Mouse (Mus musculus): ENCODE measurements around the gene Soga1. TPM values are rescaled to one million over a fixed set of nuclear protein-coding genes. Genes with fewer than 3 reads are reported as not detected.

The Soga1 gene
- total RNA-seq (2021), result 100 to 1,000 TPM; 104 to 108 TPM

DNA sequence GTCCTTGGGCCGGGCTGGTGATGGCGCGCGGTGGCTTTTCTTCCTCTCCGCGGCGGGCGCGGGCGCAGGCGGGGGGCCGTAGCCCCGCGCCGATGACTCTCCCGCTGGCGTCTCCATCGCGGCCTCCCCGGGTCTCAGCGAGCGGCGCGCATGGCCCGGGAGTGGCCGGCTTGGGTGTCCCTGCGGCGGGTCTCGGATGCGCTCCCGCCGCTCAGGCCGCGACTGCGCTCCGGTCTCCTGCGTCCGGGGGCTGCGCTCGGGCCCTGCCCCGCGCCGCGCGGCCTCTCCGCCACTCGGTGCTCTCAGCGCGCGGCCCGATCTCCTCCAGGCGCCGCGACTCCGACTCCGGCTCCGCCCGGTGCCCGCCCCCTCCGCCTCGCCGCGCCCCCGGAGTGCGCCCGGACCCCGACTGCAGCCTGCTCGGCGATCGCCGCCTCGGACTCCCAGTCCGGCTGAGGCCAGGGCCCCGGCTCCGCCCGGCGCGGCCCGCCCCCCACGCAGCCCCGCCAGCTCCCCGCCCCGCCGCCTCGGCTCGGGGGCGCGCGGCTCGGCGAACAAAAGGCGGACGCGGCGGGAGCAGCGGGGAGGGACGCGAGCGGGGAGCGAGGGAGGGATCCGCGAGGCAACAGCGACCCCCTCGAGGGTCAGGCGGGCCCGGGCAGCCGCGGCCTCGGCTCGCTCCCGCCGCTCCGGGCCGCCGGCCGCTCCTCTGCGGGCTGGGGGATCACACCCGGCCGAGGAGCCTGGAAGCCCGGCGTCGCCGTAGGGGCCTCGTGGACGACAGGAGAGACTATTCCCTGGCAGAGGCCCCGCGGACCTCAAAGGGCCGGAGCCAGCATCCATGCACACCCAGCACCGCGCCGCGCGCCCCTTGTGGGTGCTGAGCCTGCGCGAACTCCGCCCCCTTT lies at the start of gene Soga1:
Soga1 (minus strand) TSS at position 462 of the 908 bp plus-strand sequence.
- DNase-seq, result peak; percentile 92
- intact Hi-C loops (cut with DNase I), result no loop called here

DNA sequence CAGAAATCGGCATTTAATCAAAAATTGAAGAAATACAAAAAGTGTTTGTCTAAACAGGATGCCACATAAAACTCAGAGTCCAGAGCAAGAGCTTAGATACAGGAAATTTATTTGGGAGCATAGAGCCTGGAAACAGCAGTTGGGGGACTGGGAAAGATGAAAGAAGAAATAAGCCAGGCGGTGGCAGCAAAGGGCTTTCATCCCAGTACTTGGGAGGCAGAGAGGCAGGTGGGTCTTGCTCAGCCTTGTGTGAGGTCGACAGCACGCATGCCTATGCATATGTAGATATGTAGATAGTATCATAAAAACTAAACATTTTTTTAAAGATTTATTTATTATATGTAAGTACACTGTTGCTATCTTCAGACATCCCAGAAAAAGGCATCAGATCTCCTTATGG lies 49.0 kb upstream of the Soga1 start:
- no peak for DNase-seq
- intact Hi-C loops (cut with DNase I), result no loop called here

DNA sequence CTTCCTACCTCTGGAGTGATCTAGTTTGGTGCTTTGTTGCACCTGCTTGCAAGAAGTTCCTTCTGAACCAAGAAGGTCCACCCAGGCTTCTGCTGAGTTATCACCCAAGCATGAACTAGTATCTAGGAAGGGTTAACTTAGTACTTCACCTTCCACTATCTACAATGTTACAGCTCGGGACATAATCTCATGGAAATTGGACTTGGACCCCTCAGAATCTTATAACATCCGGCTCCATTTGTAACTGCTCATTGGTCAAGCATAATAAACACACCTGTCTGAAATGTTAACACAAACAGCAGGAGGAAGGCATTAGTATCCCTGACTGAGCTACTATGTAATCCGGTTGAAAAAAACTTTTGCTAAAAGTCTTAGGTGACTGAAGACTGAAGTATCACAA lies 48.3 kb upstream of the Soga1 start:
- no peak for DNase-seq
- intact Hi-C loops (cut with DNase I), result no loop called here

DNA sequence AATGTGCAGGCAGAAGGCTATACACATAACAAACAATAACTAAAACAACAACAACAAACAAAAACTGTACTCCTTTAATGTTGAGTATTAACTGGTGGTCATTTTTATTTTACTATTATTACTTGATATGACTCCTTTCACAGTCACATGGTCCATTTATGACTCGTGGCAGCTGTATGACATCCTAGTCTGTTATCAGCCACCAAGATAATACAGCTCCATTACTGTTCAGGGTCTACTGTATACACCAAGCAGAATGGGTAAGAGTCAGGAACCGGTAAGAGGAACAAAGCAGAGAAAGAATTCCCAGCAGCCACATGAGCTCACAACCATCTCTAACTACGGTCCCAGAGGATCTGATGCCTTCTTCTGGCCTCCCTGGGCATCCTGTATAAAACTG lies 46.2 kb upstream of the Soga1 start:
- no peak for DNase-seq
- intact Hi-C loops (cut with DNase I), result no loop called here

DNA sequence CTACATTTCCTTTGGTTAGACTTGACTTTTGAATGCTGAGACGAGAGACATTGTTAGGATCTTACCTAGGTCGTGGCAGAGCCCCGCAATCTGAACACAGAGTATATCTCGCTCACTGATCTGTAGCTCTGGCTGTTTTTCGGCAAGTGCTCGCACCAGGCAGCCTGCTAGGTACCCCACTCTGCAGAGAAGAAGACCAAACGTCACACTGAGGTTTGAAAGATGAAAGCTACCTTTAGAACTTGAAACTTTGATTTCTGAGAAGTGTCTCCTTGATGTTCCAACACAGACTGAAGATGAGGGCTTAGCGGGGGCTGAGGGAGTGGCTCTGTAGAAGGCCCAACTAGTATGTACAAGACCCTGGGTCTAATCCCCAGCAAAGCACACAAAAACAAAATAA lies 42.7 kb upstream of the Soga1 start:
- intact Hi-C loops (cut with DNase I), result no loop called here
- DNase-seq, result no peak

DNA sequence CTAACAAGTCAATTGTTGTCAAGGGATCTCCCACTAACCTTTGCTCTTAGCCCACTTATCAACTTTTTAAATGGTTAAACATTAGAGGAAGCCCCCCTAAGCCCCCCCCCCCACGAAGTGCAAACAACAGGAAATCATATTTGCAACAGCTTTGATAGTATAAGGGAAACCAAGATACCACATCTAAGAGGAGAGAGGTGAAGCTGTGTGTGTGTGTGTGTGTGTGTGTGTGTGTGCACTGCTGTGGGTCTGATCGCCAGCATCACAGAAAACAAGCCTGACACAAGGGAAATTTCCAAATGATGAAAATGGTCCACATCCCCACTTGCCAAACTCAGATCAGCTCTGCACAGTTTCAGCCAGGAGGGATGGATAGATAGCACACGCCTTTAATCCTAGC lies 40.0 kb upstream of the Soga1 start:
- no peak for DNase-seq
- intact Hi-C loops (cut with DNase I), result no loop called here

DNA sequence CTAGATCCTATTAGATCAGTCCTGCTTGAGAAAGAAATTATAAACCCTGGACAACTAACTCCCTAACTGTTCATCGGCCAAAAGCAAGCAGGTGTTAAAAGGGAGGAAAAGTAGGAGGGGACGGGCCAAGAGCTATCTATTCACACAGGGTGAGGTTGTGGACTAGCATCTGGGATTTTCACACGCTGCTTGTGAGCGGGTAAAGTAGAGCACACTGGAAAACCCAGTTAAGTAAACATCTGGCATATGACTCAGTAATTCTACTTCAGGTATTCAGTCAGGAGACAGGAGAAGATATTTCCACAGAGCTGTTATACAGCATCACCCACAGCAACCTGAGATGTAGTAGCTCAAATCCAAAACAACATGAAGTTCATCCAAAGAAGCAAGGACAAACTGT lies 39.5 kb upstream of the Soga1 start:
- intact Hi-C loops (cut with DNase I), result no loop called here
- no peak for DNase-seq

DNA sequence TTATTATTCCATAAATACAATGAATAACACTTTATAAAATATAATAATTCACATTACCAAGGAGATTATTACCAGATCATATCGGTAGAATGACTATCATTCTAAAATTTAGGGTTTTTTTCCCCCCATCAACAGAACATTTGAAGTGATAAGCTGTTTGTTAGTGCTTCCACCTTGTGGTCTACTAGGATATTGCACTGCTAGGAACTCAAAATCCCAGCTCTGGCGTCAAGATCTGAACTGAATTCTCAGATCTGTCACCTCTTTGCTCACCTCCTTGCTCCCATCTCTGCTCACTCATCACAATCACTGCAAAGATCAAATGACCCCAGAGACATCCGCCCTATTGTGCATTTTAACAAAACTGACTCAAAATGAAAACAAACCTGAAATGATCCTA lies 37.9 kb upstream of the Soga1 start:
- DNase-seq, result no peak
- intact Hi-C loops (cut with DNase I), result no loop called here

DNA sequence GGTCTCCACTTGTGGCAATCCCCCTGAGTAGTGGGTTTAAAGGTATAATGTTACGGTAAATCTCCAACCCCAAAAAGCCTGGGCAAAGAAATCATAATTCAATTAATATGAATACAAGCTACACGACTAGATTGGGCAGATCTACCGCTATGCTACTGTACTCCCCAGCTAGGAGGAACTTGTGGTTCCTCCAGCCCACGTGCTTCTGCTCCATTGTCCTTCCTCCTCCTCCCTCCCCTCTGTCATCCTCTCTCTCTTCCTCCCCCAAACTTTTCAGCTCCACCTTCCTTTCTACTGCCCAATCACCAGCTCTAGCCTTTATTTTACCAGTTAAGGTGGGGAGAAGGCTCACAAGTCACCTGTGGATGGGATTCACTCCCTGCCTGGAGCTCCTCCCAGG lies 29.2 kb upstream of the Soga1 start:
- no peak for DNase-seq
- intact Hi-C loops (cut with DNase I), result no loop called here

DNA sequence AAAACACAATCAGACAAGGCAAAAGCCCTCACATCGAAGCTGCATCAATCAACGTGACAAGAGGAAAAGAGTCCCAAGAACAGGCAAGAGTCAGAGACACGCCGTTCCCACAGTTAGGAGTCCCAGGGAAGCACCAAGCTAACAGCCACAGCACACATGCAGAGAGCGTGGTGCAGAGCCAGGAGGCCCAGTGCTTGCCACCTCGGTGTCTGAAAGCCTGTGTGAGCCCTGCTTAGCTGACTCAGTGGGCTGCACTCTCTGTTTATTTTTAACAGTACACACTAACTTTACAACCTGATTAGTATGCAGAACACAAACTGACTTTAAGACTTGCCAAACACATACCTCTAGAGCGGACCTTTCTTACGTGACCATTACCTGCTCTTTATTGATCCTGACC lies 25.4 kb upstream of the Soga1 start:
- no peak for DNase-seq
- intact Hi-C loops (cut with DNase I), result no loop called here

DNA sequence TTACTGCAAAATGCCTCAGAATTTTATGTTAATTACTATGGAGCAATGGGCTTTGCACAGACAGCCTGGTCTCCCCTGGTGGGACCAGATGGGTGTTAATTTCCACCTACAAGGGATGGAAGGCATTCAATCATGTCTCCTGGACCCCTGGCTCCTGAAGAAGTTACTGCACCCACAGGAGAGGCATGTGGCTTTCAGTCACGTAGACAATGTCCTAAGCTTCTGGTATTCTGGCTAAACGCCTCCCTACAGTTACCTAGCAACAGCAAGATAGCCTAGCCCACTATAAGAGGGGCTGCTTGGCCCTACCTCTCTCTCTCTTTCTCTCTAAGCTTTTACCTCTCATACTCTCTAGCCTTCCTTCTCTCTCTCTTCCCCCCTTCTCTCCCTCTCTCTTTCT lies 23.2 kb upstream of the Soga1 start:
- intact Hi-C loops (cut with DNase I), result no loop called here
- no peak for DNase-seq

DNA sequence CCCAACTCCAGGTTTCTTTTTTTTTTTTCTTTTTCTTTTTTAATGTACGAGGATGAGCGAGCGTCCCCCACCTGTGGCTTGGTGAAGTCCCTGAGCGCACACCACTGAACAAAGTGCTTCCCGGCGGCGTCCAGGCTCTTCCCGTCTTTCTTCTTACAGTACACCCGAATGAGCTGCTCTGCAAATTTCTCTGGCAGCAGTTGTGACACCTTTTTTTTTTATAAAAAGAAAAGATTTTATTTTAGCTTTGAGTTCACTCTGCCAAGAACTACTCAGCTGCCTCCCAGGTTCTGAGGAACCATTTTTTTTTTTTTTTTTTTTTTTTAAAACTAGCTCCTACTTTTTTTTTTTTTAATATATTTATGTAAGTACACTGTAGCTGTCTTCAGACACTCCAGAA lies 22.6 kb upstream of the Soga1 start:
- intact Hi-C loops (cut with DNase I), result no loop called here
- DNase-seq, result no peak

DNA sequence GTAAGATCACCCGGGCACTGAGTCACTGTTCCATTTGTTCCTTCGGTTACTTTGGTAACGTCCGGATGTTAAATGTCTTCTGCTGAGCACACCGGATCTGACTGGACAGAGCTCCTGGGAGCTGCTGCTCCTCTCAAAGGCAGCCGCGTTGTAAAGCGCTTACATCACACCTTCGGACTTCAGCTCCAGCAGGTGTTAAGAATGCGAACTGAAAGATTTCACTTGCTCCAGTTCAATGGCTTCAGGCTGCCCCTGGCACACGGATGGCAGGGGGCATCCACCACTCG lies 21.2 kb upstream of the Soga1 start:
- intact Hi-C loops (cut with DNase I), result no loop called here

DNA sequence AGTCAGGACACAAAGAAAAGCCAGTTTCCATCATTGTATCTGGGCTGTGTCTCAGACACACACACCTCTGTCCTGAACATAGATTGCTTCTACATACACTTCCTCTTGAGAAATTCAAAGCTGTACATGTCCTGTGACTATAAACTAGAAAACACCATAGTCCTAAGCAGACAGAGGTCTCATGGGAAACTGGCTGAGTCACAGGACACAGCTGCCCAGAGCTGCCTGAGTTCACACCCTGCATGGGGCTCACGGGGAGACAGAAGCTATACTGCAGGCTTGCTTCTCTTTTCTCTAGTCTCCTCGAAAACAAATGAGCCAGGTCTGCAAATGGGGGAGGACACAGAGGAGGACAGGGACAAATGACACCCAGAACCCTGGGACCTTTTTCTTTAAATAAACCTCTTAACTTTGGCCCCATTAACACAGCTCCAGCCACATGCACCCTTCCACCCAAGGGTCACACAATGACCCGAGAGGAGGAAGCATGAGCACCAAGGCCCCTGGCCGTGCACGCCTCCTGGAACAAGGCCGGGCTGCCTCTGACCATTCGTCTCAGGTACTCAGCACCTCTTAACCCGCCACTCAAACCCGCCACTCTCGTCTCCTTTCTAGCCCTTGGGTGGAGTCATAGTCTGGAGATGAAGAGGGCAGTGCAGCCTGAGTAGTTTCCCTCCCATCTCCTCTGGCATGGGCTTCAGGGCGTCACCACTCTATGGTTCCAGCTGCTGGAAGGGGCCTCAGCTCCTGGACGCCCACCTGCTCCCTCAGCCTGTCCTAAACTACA lies 20.7 kb upstream of the Soga1 start:
- intact Hi-C loops (cut with DNase I), result loop anchor here (10.0 kb wide), 3 partner anchors 65 to 225 kb away; no protein-coding TSS in a partner anchor

More for the DNA sequence above, 21.2 kb upstream of the Soga1 start:
- DNase-seq, result no peak

DNA sequence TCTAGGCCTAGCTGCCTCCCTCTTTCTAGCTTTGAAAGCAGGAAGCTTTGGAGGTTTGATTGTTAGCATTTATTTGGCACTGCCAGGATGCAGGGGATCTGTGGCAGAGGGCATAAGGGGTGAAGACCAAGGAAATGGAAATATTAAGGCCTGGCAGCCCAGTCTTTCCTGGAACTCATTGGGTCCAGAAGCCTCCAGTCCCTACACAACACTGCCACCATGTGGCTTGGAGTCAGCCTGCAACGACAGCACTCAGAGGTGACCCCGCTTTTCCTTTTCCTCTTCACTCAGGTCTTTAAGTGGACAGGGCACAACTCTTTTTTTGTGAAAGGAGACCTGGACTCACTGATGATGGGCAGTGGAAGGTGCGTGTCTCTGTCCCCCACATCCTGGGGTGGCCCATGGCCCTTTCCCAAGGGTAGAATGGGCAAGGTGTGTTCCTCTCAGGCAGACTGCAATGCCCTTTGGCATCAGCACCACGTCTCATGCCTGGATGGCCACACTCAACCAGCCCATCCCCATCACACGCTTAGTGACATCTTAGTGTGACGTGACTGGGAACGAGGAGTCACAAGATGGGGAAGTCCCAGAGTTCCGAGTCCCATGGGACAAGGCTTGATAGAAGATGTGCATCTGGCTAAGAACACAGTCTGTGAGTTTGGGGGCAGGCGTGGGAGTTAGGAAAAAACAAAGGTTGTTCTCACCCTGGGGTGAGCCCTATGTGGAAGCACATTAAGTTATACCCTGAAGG lies 16.1 kb upstream of the Soga1 start:
- intact Hi-C loops (cut with DNase I), result loop anchor here (10.0 kb wide), 3 partner anchors 60 to 220 kb away; no protein-coding TSS in a partner anchor
- peak; percentile 80 for DNase-seq

More for the DNA sequence above, 20.7 kb upstream of the Soga1 start:
- DNase-seq, result no peak

DNA sequence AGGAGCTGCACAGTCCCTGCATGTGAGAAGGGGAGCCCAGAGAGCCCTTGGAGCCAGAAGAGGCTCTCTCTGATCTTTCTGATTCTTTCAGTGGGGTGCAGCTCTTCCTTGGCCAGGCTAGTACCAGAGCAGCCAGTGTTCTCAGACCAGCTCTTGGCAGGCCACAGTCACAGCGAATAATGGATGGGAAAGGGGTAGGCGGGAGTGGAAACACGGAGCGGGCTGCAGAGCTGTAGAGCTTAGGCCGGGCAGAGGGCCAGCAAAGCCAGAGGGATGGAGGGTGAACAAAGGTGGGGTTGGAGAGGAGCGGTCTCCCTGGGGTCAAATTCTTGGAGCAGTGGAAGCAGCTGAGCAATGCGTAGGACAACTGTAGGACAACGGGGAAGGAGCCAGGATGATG lies 13.0 kb upstream of the Soga1 start:
- peak; percentile 77 for DNase-seq
- intact Hi-C loops (cut with DNase I), result loop anchor here (10.0 kb wide), 3 partner anchors 57 to 217 kb away; no protein-coding TSS in a partner anchor

DNA sequence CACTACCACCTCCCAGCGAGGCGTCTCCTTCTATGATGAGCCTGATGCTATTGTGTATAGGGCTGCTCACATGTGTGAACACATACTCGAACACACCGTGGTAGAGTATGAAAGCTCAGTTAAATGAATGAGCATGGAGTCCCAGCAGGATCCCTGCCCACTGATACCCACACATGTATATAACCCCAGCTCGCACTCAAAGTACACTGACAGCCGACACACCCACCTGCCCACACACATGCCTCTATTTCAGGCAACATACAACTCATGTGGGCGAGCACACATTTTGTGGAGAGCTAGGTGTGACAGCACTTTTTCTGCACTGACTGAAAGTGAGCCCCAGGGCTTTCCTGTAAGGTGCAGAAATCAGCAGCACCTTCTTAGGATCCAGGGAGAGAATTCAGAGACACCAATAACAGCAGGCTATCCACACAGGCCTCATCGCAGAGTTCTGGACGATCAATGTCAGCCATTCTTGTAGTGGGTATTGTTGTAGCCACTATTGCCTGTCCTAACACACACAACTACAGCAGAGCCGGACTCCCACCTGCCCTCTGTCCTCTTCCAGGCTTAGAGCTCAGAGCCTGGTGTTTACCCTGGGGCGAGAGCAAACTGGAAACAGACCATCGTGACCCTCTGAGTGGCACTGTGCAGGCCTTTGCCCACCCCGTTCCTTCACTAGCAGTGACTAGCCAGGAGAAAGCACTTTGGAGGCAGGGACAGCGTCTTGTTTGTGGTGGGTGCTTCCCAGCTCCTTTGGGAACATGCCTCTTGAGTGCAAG lies 8.7 kb upstream of the Soga1 start:
- intact Hi-C loops (cut with DNase I), result no loop called here
- DNase-seq, result no peak

DNA sequence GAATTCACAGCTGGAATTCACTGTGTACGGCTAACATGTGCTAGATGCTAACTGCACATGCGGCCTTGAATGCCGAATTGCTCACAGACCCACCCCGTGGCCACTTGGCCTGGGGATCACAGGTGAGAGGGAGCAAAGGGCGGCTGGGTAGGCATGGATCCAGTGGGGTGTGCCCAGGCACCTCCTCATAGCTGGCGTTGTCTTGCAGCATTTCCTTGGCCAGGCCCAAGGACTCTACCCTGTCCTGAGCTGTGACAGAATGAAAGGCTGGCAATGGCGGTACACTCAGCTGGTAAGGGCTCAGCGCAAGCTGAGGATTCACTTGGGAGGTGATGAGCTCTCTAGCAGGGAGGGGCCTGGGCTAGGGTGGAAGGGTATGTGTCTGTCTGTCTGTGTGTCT lies 7.7 kb upstream of the Soga1 start, which contains the start of gene Tldc2:
Tldc2 (plus strand) TSS at position 260 of the 400 bp plus-strand sequence.
- intact Hi-C loops (cut with DNase I), result no loop called here
- DNase-seq, result no peak

DNA sequence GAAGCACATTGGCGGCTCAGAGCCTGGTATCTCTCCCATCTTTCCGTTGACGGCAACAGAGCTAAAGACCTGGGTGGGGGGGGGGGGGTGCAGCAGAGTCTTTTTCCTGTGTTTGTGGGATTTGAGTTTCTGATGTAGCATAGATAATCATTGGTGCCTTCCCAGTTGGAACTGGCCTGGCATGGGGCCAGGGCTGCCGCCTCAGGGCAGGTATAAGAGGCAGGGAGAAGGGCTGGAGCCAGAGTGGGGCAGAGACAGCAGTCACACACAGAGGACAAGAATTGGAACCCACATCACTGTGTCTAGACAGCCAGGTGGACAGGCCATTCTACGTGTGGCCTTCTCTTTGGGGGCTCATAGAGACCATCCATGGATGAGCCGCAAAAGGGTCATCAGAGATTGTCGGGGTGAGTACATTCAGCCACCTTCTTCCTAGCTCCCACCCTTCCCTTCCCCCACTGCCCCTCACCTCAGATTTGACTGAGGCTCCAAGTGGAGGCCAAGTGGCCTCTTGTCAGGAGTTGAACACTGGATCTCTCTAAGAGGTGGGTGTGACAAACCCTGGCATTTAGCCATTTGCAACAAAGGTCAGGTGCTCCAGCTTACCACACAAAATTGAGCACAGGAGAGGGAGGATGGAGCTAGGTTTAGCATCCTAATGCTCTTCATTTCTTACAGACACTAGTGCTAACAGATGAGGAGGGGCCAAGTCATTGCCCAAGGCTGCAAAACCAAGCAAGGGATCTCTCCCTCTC lies 6.0 kb upstream of the Soga1 start:
- peak; percentile 43 for DNase-seq
- intact Hi-C loops (cut with DNase I), result no loop called here

DNA sequence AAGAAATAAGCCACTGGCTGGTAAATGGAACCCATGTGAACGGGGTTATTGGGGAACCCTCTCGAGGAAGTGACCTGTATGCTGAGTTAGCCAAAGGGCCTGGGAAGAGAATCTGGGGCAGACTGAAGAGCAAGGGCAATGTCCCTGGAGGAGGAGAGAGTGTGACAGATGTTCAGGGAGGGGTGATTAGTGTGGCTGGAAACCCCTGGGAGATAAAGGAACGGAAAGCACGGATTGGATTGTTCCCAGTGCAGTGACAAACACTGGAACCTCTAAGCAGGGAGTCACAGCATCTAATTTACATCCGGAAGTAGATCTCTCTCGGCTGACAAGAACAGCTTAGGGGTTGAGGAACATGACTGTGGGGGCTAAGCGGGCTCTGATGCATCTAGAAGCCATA lies 2.9 kb upstream of the Soga1 start:
- no peak for DNase-seq
- intact Hi-C loops (cut with DNase I), result no loop called here
